Mouse (Mus musculus) right cerebral cortex, postnatal 25 days (tissue): Measurements from ENCODE around the gene Tia1.

Source experiments
- DNase-seq: peaks from one replicate; pipeline ENCODE4 v3.0.0; 2022

Tia1 gene

GRCm38 (mm10) chr6:86437711-86438110 lies 33.7 kb downstream of the Tia1 start:
- no peak for DNase-seq

- peak; percentile 97 for DNase-seq
Observed at GRCm38 (mm10) chr6:86438272-86439118, 34.5 kb downstream of the Tia1 start, which contains the start of gene C87436. TSS of gene C87436 (plus strand) at chr6:86438374.

GRCm38 (mm10) chr6:86439119-86439496 lies 35.1 kb downstream of the Tia1 start:
- no peak for DNase-seq

DNA sequence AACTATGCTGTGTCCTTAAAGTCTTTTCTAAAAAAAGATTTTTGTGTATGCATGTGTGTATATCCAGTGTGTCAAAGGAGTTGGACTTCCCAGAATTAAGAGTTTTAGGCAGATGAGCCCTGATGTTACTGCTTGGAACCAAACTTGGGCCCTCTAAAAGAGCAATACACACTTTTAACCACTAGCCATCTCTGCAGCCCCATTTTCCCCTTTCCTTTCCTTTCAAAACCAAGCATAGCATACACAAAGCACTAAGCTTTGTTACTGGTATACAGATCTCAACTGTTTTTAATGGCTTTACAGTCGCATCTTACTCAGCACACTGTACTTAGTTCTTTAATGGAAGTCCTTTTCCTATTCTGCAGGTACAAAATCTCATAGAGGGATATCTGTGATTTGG lies 35.5 kb downstream of the Tia1 start:
- no peak for DNase-seq

GRCm38 (mm10) chr6:86441571-86441970 lies 37.6 kb downstream of the Tia1 start:
- DNase-seq = no peak

- no peak for DNase-seq
Observed at GRCm38 (mm10) chr6:86445551-86445950, 41.5 kb downstream of the Tia1 start.

GRCm38 (mm10) chr6:86446927-86447568 lies 43.0 kb downstream of the Tia1 start:
- DNase-seq = no peak

- no peak for DNase-seq
Observed at GRCm38 (mm10) chr6:86456727-86457126, 52.7 kb downstream of the Tia1 start.

GRCm38 (mm10) chr6:86463079-86463478 lies 59.1 kb downstream of the Tia1 start:
- no peak for DNase-seq

DNA sequence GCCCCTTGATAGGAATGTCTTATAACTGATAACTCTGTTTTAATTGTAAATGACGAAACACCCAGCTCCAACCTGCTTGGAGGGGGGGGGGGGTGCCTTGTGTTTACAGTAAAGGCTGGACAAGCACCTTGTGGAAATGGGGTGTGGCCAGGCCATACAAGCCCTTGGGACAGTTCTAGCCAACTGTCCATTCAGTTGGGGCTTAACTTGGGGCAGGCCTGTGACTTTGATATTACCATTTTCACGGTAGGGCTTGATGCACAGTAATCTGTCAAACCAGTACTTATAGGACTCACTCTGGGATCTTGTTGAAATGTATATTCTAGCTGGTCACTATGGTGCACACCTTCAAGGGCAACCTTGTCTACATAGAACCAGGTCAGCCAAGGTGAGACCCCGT lies 67.3 kb downstream of the Tia1 start:
- no peak for DNase-seq

DNA sequence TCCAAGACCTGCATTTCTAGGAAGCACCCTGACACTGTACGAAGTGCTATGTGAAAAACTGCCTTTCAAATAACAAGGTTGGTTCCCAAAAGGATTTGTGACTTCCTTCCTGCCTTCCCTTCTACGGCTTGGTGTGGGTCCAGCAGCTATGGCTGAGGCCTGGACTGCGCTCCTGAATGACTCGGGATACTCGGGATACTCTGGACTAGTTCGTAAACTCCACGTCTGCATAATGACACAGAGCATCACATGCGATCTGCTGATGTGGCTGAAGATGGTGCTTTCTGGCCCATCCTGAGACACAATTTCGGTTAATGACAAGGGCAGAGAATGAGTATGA lies 67.7 kb downstream of the Tia1 start:
- DNase-seq = no peak

GRCm38 (mm10) chr6:86472100-86472955 lies 68.3 kb downstream of the Tia1 start:
- DNase-seq = peak; percentile 100

GRCm38 (mm10) chr6:86473077-86473476 lies 69.1 kb downstream of the Tia1 start:
- no peak for DNase-seq

DNA sequence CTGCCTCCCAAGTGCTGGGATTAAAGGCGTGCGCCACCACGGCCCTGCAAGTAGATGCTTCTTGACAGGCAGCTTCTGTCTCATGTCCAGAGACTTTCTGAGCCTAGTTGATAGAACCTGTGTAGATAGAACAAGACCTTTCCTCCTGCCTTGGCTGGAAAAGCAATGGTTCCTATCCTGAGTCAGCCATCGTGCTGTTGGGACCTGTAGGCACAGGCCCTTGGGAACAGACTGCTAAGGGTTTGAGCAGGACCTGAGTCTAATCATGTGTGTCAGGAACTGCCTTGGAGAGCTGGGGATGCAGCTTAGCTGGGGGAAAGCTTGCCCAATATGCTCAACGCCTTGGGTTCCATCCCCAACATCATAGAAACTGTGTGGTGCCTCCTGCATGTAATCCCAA lies 70.1 kb downstream of the Tia1 start:
- no peak for DNase-seq

DNA sequence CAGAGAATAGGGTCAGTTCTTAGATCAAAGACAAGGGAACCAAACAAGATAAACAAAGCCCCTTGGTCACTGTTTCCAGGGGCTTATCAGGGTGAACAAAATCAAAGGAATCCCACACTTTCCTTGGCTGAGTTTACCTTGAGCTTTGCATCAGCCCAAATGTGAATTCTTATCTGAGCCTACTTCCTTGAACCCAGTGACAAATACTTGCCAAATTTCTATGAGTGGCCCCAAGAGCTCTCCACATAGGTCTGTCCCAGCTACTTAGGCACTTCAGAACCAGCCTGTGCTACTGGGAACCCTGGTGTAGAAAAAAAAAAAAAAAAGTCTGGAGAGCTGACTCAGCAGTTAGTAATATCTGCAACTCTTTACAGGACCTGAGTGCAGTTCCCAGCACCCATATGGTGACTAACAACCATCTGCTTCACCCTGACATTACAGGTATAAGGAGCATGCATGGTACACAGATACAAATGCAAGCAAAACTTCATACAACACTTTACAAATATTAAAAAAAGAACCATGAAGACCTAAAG lies 70.7 kb downstream of the Tia1 start:
- no peak for DNase-seq

DNA sequence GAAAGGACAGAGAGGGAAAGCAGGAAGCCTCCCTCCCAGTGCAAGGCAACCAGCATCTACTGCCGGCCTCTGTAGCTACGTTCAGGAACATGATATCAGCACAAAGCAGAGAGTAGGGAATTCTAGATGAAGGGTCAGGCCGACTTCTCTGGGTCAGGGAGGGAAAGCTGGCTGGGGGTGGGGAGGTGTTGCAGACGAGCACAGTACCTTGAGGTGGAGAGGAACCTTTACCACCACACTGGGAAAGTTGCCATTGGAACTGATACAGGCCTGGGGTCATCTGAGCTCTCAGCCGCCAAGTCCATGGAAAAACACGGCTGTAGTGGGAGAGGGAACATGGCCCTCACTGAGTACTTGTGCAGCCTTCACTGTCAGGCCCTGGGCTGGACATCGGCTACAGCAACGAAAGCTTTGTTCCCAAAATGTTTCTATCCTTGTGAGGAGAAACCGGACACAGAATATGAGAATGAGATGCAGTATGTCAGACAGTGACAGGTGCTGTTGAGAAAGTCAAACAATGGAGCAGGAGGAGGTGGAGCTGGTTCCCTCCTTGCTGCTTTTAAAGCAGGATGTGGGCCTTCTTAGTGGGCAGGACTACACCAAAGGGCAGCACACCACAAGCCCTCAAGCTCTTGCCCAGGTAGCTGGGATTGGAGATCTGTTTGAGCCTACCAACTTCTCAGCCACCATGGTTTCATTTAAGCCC lies 71.6 kb downstream of the Tia1 start:
- DNase-seq = no peak

DNA sequence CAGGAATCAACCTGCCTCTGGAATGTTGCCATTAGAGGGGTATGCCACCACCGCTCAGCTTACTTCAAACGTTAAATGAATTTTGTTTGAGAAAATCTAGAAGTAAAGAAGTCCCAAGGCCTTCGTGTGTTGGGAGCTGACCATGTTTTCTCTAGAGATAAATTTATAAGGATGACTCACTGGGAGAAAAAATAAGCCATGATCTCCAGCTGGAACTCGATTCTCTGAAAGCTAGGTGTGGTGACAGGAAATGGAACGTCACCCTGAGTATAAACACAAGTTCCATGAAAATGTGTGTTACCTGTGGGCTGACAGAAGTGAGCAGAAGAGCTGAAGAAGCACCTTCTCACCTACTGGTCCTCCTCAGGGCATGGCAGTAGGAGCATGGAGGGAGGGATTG lies 72.9 kb downstream of the Tia1 start:
- no peak for DNase-seq

GRCm38 (mm10) chr6:86479311-86479710 lies 75.3 kb downstream of the Tia1 start:
- DNase-seq = no peak

- no peak for DNase-seq
Observed at GRCm38 (mm10) chr6:86479816-86480188, 75.8 kb downstream of the Tia1 start.

GRCm38 (mm10) chr6:86480189-86480831 lies 76.3 kb downstream of the Tia1 start:
- DNase-seq = no peak

DNA sequence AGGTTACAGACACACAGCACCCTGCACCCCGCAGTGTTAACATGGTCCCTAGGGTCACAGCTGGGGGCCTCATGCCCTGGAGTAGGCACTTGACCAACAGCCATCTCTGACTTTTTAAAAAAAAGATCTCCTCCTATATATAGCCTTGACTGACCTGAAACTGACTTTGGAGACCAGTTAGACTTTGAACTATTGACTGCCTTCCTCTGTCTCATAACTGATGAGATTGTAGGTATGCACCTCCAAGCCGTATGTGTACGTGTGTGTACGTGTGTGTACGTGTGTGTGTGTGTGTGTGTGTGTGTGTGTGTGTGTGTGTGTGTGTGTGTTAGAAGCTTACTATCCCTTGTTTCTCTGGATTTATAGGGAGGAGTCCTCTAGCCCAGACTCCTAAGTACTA lies 77.9 kb downstream of the Tia1 start:
- DNase-seq = no peak
